Mouse (Mus musculus) liver, adult 2 months (tissue): ENCODE results near the gene Alx3.

Experiments used
- CTCF ChIP-seq: fragments of 200-500 bp; IDR thresholded peaks from 2 replicates; pipeline ENCODE4 v1.5.1; 2011; ENCODE audit warnings: low read depth, low read length, control low read depth
- POLR2A ChIP-seq: fragments of 200-500 bp; IDR thresholded peaks from 2 replicates; pipeline ENCODE4 v1.6.1; 2011; ENCODE audit warnings: low read length, control low read depth; ENCODE audit not compliant: insufficient read depth; ENCODE audit errors: extremely low read depth

GRCm38 (mm10) chr3:107631523-107631958, 36.7 kb downstream of the Alx3 start, which contains the start of gene Strip1:
- TF ChIP-seq CTCF (no peak), POLR2A (0 out of 2 replicates have a peak, but pooled peaks have one; percentile 48)
